Mouse (Mus musculus) liver, embryonic 12.5 days (tissue): ENCODE measurements around the gene Spem2. TPM values are rescaled to one million over a fixed set of nuclear protein-coding genes. Genes with fewer than 3 reads are reported as not detected.

Source experiments
- ATAC-seq: fragments of 200-750 bp; cut with Nextera tagmentation; 2 replicates; pipeline ENCODE4 v1.8.0; 2017; ENCODE audit warnings: moderate number of reproducible peaks, mild to moderate bottlenecking, moderate library complexity
- H3K27ac ChIP-seq: fragments of 300-500 bp; sonication (generic); 2 replicates; pipeline ENCODE4 v1.5.1; 2016; ENCODE audit warnings: mild to moderate bottlenecking
- H3K27me3 ChIP-seq: fragments of 300-500 bp; sonication (generic); replicated peaks from 2 replicates; pipeline ENCODE4 v1.6.1; 2016; ENCODE audit warnings: mild to moderate bottlenecking, moderate library complexity
- H3K36me3 ChIP-seq: fragments of 300-500 bp; sonication (generic); 2 replicates; pipeline ENCODE4 v1.6.1; 2016; ENCODE audit warnings: mild to moderate bottlenecking, moderate library complexity
- H3K4me1 ChIP-seq: fragments of 300-500 bp; sonication (generic); 2 replicates; pipeline ENCODE4 v1.6.1; 2016
- H3K4me2 ChIP-seq: fragments of 300-500 bp; sonication (generic); 2 replicates; pipeline ENCODE4 v1.6.1; 2016; ENCODE audit warnings: mild to moderate bottlenecking, moderate library complexity
- H3K4me3 ChIP-seq: fragments of 300-500 bp; sonication (generic); 2 replicates; pipeline ENCODE4 v1.5.1; 2016; ENCODE audit warnings: mild to moderate bottlenecking, moderate library complexity
- H3K9ac ChIP-seq: fragments of 300-500 bp; sonication (generic); 2 replicates; pipeline ENCODE4 v1.6.1; 2016; ENCODE audit warnings: mild to moderate bottlenecking, moderate library complexity
- H3K9me3 ChIP-seq: fragments of 300-500 bp; sonication (generic); replicated peaks from 2 replicates; pipeline ENCODE4 v1.6.1; 2016; ENCODE audit warnings: mild to moderate bottlenecking, moderate library complexity
- WGBS: fragments of 180-500 bp; shearing (Covaris S2); methylation state at CpG from one replicate; pipeline ENCODE4 v1.1.7; 2016; ENCODE audit not compliant: insufficient replicate concordance; 5-methylcytosine and 5-hydroxymethylcytosine counted together
- polyA plus RNA-seq: library from polyadenylated mRNA; unstranded; fragments of >200 nt; fragmentation: Nextera tagmentation; extraction: Ambion mirVana; gene quantifications from 2 replicates; pipeline ENCODE4 v1.2.1, GENCODE M21; 2016

Spem2 gene
- polyA plus RNA-seq, 1 experiment from 2014 or later = not detected

DNA sequence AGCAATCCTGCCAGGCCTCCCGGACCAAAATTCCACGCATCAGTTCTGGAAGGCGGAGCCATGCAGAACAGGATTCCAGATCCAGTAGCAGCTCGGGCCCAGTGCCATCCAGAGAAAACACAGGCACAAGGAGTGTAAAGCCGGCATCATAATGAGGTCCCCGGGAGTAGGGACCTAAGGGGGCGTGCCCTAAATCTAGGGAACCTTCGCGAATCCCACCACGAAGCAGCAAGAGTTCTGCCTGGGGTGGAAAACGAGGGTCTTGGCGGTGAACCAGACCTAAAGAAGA lies 13.7 kb downstream of the Spem2 start:
- Histone ChIP-seq H3K4me3 (peak overlapping the region; percentile 57; the same call in 1 of the 2 replicates), H3K9ac (no peak overlapping the region), H3K9me3 (0 out of 2 replicates have a peak, but pooled peaks cover 5% of the 10 kb centered on the region), H3K27ac (no peak overlapping the region), H3K4me2 (peak overlapping the region; percentile 70), H3K27me3 (peaks cover 86% of the 10 kb centered on the region), H3K4me1 (peaks cover 53% of the 10 kb centered on the region), H3K36me3 (no peaks in the 10 kb centered on the region)
- WGBS = 15% methylated on average over 12 of the region's 12 CpGs
- ATAC-seq = no peak

DNA sequence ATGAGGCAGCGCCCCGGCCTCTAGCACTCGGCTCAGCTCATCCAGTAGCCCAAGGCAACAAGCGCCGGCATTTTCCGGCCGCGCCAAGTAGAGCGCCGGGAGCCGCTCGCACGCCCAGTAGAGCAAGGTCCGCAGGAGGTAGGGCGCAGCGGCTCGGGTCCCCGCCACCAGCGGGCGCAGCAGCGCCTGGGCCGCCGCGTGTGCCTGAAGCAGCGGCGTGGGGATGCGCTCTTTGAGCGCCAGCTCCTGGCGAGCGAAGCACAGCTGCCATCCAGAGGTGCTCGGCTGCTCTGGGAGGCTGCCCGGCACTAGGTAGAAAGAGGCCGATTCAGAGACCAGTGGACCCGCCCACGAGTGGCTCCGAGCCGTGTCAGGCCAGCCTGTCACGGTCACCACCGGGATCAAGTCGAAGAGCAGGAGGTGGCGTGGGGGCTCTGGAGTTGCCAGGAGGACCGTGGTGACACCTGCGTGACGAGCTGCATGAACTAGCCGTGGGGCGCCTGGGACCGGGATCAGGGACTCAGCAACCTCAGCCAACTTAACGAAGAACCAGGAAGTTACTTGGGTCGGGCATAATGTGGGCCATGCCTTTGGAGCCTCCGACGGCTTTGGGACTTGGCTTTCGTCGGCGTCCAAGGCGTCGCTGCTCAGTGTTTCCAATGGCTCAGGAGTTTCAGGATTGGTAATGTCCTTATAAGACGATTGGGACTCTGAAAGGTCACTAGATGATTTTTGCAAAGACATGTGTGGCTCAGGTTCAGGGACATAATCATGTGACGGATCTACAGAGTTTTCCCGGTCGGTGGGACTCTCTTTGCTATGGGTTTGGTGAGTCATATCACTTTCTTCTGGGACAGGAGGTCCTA lies 14.2 kb downstream of the Spem2 start:
- H3K36me3 ChIP-seq = no peaks in the 10 kb centered on the region
- 3% methylated on average over 60 of the region's 60 CpGs for WGBS
- H3K27me3 ChIP-seq = peaks cover 91% of the 10 kb centered on the region
- peak overlapping the region; percentile 17; the same call in 1 of the 2 replicates for H3K27ac ChIP-seq
- H3K9me3 ChIP-seq = 0 out of 2 replicates have a peak, but pooled peaks cover 5% of the 10 kb centered on the region
- H3K4me2 ChIP-seq = peak overlapping the region; percentile 70
- H3K4me1 ChIP-seq = peaks cover 53% of the 10 kb centered on the region
- peak overlapping the region; percentile 57 for H3K4me3 ChIP-seq
- H3K9ac ChIP-seq = peak overlapping the region; percentile 53
- peak; percentile 78 for ATAC-seq

DNA sequence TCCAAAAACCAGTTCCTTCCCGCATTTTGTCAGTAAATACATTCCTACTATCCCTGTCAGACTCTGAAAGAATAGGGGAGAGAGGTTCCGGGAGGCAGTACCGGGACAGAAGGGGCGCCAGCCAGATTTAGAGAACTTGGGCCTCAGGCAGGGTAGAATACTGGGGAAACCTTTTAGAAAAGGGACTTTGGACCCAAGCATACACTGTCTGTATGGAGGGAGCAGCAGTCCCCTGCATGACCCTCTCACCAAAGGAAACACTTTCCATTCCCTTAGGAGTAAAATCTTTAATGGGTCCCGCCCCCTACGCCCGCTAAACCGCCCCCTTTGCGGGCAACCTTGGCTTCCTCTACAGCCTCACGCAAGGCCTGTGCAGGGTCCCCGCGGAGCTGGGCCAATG lies 14.9 kb downstream of the Spem2 start:
- ATAC-seq = peak; percentile 31
- Histone ChIP-seq H3K9ac (peak overlapping the region; percentile 53), H3K4me3 (peak overlapping the region; percentile 57), H3K9me3 (0 out of 2 replicates have a peak, but pooled peaks cover 5% of the 10 kb centered on the region), H3K27ac (no peak overlapping the region), H3K36me3 (no peaks in the 10 kb centered on the region), H3K27me3 (peaks cover 98% of the 10 kb centered on the region), H3K4me1 (peaks cover 53% of the 10 kb centered on the region), H3K4me2 (peak overlapping the region; percentile 70)
- WGBS = 4% methylated on average over 12 of the region's 12 CpGs

DNA sequence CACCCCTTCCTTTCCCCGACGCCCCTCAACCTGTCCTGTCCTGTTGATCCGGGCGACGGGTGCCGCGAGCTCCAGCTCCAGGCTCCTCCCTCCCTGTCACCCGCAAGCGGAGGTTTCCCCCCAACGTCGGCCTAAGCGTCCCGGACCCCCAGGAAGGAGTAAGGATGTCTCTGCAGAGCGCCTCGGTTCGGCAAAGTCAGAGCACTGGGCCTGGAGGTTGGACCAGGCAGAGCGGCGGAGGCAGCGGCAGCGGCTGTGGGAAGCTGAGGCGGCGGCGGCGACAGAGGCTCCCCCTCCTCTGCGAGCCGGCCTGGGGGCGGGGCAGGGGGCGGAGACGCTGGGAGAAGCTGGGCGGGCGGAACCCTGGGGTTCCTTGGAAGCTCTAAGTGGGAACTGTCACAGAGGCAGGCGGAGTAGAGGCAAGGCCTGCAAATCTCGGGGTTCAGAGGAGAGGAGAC lies 15.6 kb downstream of the Spem2 start:
- under 1% methylated on average over 33 of the region's 33 CpGs for WGBS
- Histone ChIP-seq H3K9me3 (0 out of 2 replicates have a peak, but pooled peaks cover 5% of the 10 kb centered on the region), H3K9ac (peak overlapping the region; percentile 57), H3K4me3 (peak overlapping the region; percentile 57), H3K27me3 (peaks cover 100% of the 10 kb centered on the region), H3K4me2 (peak overlapping the region; percentile 70), H3K36me3 (no peaks in the 10 kb centered on the region), H3K4me1 (peaks cover 53% of the 10 kb centered on the region), H3K27ac (no peak overlapping the region)
- 0 out of 2 replicates have a peak, but pooled peaks have one; percentile 33 for ATAC-seq

DNA sequence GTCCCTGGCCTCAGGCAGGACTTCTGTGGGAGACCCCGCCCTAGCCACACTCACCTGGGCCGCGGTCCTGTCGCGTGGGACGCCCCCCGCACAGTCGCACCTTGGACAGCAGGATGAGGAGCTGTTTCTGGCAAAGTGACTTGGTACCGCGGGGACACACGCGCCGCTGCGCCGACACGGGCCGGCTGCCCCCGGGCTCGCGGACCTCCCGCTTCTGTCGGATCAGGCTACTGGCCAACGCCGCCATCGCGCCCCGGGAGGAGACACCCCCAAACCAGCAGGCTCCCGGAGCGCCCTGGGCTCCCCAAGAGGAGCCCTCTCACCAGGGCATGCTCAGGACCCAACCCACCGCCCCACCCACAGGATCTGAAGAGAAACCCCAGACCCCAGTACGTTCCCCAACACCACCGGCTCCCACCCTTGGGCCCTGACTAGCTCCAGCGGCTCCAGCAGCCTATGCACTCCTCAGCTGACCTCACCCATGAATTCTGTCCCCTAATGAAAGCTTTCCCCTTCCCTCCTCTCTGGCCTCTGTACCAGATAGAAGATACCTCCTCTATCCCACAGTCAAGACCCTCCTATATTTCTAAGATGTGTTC lies 16.8 kb downstream of the Spem2 start, which contains the start of gene Fgf11:
Gene Fgf11 (minus strand): TSS at position 479 of the 599 bp plus-strand sequence.
- WGBS = 4% methylated on average over 33 of the region's 33 CpGs
- Histone ChIP-seq H3K27ac (no peak within 1 kb of the TSS), H3K4me3 (peak within 1 kb of the TSS; percentile 57), H3K9me3 (0 out of 2 replicates have a peak, but pooled peaks cover 3% of the 10 kb centered on the region), H3K36me3 (no peaks in the 10 kb centered on the region), H3K9ac (peak within 1 kb of the TSS; percentile 57), H3K4me2 (peak within 1 kb of the TSS; percentile 70), H3K27me3 (peaks cover 100% of the 10 kb centered on the region), H3K4me1 (peaks cover 53% of the 10 kb centered on the region)
- no peak for ATAC-seq

DNA sequence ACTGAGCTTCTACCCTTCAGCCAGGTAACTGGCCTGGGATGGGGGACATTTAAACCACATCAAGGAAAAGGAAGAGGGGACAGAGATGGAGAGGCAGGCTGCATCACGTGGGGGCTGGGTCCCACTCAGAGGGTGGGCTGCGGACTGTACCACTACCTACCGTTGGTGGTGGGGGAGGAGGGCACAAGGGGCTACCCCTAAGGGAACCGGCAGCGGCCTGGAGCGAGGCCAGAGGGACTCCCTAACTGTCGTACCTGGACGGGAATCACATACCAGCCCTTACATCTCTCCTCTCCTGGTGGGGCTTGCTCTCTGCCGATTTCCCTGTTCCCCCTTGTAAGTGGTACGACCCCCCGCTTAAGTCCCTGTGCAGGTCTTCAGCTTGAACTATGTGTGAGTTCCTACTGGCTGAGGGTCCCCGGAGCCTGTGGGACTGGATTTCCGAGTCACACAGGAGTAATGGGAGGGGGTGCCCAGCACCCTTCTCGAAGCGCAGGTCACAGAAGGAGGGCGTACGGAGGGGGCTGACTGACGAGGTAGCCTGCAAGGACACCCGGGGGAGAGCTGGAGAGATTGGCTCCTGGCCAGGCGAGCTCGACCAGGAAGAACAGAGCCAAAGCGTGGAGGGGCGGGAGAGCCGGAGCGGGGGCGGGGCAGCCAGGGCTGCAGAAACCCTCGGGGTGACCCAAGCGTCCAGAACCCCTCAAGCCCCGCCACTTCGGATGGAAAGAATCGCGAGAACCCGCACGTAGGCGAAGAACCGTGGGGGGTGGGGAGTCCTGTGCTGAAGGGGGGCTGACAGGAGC lies 17.7 kb downstream of the Spem2 start:
- ATAC-seq = no peak
- Histone ChIP-seq H3K4me2 (peak overlapping the region; percentile 64), H3K9me3 (no peaks in the 10 kb centered on the region), H3K9ac (peak overlapping the region; percentile 35; the same call in 1 of the 2 replicates), H3K36me3 (no peaks in the 10 kb centered on the region), H3K4me3 (peak overlapping the region; percentile 44), H3K4me1 (peaks cover 60% of the 10 kb centered on the region), H3K27me3 (peaks cover 99% of the 10 kb centered on the region), H3K27ac (no peak overlapping the region)
- under 1% methylated on average over 36 of the region's 36 CpGs for WGBS

DNA sequence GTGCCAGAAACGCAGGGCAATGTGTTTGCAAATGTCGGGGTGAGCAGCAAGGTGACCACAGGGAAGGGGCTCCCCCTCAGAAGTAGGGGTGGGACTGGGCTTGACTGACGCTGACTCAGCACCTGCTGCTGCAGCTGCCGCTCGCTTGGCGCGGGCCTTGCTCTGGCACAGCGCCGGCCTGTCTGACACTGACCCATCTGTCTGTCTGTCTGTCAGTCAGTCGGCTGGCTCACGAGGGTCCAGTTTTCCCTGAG lies 18.2 kb downstream of the Spem2 start:
- peak overlapping the region; percentile 44 for H3K4me3 ChIP-seq
- 5% methylated on average over 11 of the region's 11 CpGs for WGBS

DNA sequence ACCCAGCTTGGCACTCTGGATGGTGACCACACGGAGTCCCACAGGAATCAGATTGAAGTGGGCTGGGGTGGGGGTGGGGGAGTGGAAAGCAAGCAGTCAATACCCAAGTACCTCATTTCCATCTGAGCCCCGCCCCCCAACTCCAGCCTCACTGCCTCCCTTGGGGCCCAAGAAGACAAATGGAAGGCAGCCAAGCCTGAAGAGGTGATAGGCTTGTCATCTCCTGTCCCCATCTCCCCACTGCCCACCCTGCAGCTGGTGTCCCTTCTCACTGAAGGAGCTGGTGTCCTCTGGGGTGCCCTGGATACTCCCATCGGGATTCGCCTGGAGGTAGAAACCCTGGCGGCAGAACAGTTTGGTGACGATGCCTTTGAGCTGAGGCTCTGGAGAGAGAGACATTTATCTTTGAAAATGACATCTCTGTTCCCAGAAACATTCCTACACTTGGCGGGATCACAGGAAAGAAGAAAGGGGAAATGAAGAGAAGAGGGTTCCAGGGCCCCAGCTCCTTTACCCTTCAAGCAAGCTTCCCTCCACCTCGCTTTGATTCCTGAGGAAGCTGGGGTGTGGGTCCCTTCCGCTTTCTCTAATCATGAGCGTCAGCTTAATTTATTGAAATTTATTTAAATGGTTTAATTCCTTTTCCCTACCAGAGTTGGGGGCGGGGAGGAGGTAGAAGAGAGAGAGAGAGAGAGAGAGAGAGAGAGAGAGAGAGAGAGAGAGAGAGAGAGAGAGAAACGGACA lies 18.7 kb downstream of the Spem2 start:
- H3K4me3 ChIP-seq = no peak overlapping the region
- no peaks in the 10 kb centered on the region for H3K9me3 ChIP-seq
- H3K27me3 ChIP-seq = peaks cover 89% of the 10 kb centered on the region
- H3K36me3 ChIP-seq = no peaks in the 10 kb centered on the region
- 35% methylated on average over 12 of the region's 12 CpGs for WGBS
- H3K4me1 ChIP-seq = peaks cover 61% of the 10 kb centered on the region
- no peak overlapping the region for H3K9ac ChIP-seq
- H3K4me2 ChIP-seq = peak overlapping the region; percentile 64
- H3K27ac ChIP-seq = no peak overlapping the region
- no peak for ATAC-seq

More for the DNA sequence above, 18.2 kb downstream of the Spem2 start:
- no peak for ATAC-seq
- Histone ChIP-seq H3K9me3 (no peaks in the 10 kb centered on the region), H3K36me3 (no peaks in the 10 kb centered on the region), H3K4me2 (peak overlapping the region; percentile 64), H3K9ac (no peak overlapping the region), H3K27me3 (peaks cover 94% of the 10 kb centered on the region), H3K27ac (no peak overlapping the region), H3K4me1 (peaks cover 62% of the 10 kb centered on the region)

DNA sequence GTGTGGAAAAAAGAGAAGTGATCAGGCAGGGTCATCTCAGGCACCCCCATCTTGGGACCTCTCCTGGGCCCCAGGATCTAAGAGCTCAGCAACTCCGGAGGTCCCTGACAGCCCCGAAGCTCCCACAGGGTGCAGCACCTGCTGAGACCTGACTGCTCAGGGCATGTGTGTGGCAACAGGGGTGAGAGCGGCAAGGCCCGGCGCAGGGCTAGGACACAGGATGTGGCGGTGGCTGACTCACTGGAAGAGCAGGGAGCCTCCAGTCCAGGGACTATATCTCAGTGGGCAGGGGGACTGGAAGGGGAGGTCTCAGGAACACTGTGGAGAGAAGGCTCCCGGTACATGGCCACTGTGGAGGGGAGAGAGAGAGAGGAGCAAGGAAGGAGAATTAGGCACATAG lies 20.3 kb downstream of the Spem2 start:
- H3K4me1 ChIP-seq = peaks cover 45% of the 10 kb centered on the region
- H3K9ac ChIP-seq = no peak overlapping the region
- H3K4me3 ChIP-seq = no peak overlapping the region
- H3K36me3 ChIP-seq = no peaks in the 10 kb centered on the region
- no peak for ATAC-seq
- H3K27me3 ChIP-seq = peaks cover 86% of the 10 kb centered on the region
- no peak overlapping the region for H3K27ac ChIP-seq
- H3K4me2 ChIP-seq = no peak overlapping the region
- 62% methylated on average over 7 of the region's 7 CpGs for WGBS
- H3K9me3 ChIP-seq = no peaks in the 10 kb centered on the region

DNA sequence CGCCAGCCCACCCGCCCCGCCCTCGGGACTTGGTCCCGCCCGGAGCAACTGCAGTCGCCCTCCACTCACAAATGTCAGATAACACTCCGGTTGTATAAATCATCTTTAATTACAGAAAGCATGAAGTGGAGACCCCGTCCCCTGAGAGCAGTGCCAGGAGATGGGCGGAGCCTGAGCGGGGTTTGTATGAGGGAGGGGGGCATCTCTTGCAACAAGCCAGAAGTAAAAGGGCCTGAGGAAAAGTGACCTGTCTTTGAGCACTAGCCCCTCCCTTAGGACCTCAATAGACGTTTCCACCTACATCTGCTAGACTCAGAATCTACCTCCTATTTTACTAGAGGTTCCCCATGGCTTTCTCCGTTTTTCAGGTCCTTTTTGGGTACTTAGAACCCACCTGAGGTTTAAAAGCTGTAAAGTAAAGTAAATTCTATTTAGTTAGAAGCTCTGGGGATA lies 22.3 kb downstream of the Spem2 start:
- Histone ChIP-seq H3K27me3 (peaks cover 77% of the 10 kb centered on the region), H3K36me3 (no peaks in the 10 kb centered on the region), H3K27ac (no peak overlapping the region), H3K9me3 (no peaks in the 10 kb centered on the region), H3K4me3 (peak overlapping the region; percentile 54), H3K9ac (peak overlapping the region; percentile 64), H3K4me2 (peak overlapping the region; percentile 88), H3K4me1 (peaks cover 27% of the 10 kb centered on the region)
- WGBS = 4% methylated on average over 13 of the region's 13 CpGs
- ATAC-seq = no peak
